Mouse (Mus musculus) midbrain, postnatal 0 days (tissue): ENCODE measurements at regions not wholly inside any gene's neighbourhood (a gene's known extent, or its start where the extent isn't known, plus 50 kb on each side); places are given as distances from the start of the nearest gene placed in this dataset.

Source experiments
- ATAC-seq: fragments of 200-750 bp; cut with Nextera tagmentation; 2 replicates; pipeline ENCODE4 v1.8.0; 2017; ENCODE audit warnings: moderate number of reproducible peaks, mild to moderate bottlenecking, moderate TSS enrichment, moderate library complexity; ENCODE audit not compliant: low FRiP score
- DNase-seq: peaks from one replicate; pipeline ENCODE4 v3.0.0-alpha.2; 2015; ENCODE audit warnings: low spot score
- H3K27ac ChIP-seq: fragments of 300-500 bp; sonication (generic); 2 replicates; pipeline ENCODE4 v1.5.1; 2014; ENCODE audit warnings: low read depth, mild to moderate bottlenecking, low read length, mixed read lengths
- H3K27me3 ChIP-seq: fragments of 300-500 bp; sonication (generic); 2 replicates; pipeline ENCODE4 v1.6.1; 2014; ENCODE audit warnings: low read length, control low read depth, mixed read lengths; ENCODE audit not compliant: insufficient read depth
- H3K36me3 ChIP-seq: fragments of 300-500 bp; sonication (generic); 2 replicates; pipeline ENCODE4 v1.6.1; 2014; ENCODE audit warnings: low read length, control low read depth, mixed read lengths; ENCODE audit not compliant: insufficient read depth
- H3K4me1 ChIP-seq: fragments of 300-500 bp; sonication (generic); 2 replicates; pipeline ENCODE4 v1.6.1; 2014; ENCODE audit warnings: mild to moderate bottlenecking, control low read depth, antibody characterized with exemption, low read length, mixed read lengths; ENCODE audit not compliant: insufficient read depth
- H3K4me2 ChIP-seq: fragments of 300-500 bp; sonication (generic); 2 replicates; pipeline ENCODE4 v1.6.1; 2014; ENCODE audit warnings: low read depth, mild to moderate bottlenecking, low read length, mixed read lengths; ENCODE audit not compliant: poor library complexity, severe bottlenecking
- H3K4me3 ChIP-seq: fragments of 300-500 bp; sonication (generic); 2 replicates; pipeline ENCODE4 v1.5.1; 2014; ENCODE audit warnings: low read depth, mild to moderate bottlenecking, low read length, moderate library complexity
- H3K9ac ChIP-seq: fragments of 300-500 bp; sonication (generic); replicated peaks from 2 replicates; pipeline ENCODE4 v1.6.1; 2014; ENCODE audit warnings: mild to moderate bottlenecking, low read length, moderate library complexity, mixed read lengths; ENCODE audit not compliant: poor library complexity, severe bottlenecking
- H3K9me3 ChIP-seq: fragments of 300-500 bp; sonication (generic); 2 replicates; pipeline ENCODE4 v1.6.1; 2016; ENCODE audit warnings: low read length, control low read depth
- CTCF ChIP-seq: IDR thresholded peaks from 2 replicates; pipeline ENCODE4 v1.5.1; 2016; ENCODE audit warnings: antibody characterized with exemption, mild to moderate bottlenecking
- WGBS: fragments of 180-500 bp; shearing (Covaris S2); extraction: QIAGEN DNeasy Blood & Tissue Kit; methylation state at CpG from one replicate; pipeline ENCODE4 v1.1.7; 2014; 5-methylcytosine and 5-hydroxymethylcytosine counted together

DNA sequence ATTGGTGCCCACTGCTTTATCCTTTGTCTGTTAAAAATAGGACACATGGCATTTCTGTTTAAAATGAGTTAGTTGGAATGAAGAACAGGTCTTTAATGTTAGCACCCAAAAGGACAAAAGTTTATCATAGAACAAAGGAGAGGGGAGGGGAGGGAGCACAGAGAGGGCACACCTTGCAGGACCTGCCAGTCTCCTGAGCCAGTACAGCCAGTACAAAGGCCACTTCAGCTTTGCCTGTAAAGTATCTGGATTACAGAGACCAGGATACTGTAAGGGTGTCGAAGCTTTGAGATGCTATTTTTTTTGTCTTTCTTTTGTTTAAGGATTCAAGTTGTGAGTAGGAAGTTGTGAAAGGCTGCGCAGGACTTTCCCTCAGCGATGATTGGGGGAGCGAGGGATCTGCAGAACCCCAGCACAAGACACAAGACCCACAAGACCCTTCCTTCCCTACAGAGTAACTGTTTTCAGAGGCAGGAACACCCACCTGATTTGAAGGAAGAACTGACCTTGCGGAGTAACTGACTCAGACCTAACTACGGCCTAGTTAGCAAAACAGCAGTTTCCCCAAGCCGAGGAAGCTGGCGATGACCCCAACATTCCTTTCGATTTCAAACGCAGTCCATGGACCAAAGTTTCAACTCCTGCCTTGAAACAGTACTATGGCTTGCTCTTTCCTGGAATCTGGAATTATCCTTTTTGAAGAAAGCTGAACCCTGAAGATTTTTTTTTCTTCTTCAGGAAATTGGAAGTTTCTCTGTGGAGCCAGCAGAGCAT is 178.1 kb downstream of the Efnb2 start:
- no peaks in the 10 kb centered on the region for H3K36me3 ChIP-seq
- TF ChIP-seq CTCF: no peak
- H3K27ac ChIP-seq: no peak overlapping the region
- WGBS: 83% methylated on average over 10 of the region's 10 CpGs
- H3K9me3 ChIP-seq: no peaks in the 10 kb centered on the region
- H3K4me2 ChIP-seq: no peak overlapping the region
- H3K9ac ChIP-seq: no peak overlapping the region
- ATAC-seq: no peak
- no peak overlapping the region for H3K4me3 ChIP-seq
- H3K4me1 ChIP-seq: peaks cover 1% of the 10 kb centered on the region; the same call in 1 of the 2 replicates
- DNase-seq: no peak
- H3K27me3 ChIP-seq: no peaks in the 10 kb centered on the region; the same call in 1 of the 2 replicates

DNA sequence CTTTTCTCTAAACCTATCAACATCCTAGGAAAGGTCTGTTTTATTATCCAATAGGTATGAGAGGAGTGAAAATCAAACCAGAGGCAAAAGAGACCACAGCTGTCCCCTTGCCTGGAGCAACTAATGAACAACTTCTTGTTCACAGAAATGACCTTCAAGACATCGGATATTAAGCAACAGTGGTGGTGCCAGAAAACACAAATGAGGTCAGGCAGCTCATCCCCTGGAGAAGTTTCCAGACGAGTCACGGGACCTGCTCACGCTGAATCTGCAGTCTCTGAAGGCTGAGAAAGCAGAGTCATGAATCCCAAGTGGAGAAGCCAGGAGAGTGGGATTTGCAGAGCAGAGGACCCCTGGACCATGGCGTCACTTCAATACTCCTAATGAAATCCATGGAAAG is 183.6 kb downstream of the Efnb2 start:
- Histone ChIP-seq H3K27ac (no peak overlapping the region), H3K9ac (no peak overlapping the region), H3K27me3 (no peaks in the 10 kb centered on the region), H3K4me2 (no peak overlapping the region), H3K36me3 (no peaks in the 10 kb centered on the region), H3K9me3 (no peaks in the 10 kb centered on the region), H3K4me1 (no peaks in the 10 kb centered on the region), H3K4me3 (no peak overlapping the region)
- DNase-seq: no peak
- no peak for ATAC-seq
- TF ChIP-seq CTCF: no peak
- WGBS: 78% methylated on average over 5 of the region's 5 CpGs

DNA sequence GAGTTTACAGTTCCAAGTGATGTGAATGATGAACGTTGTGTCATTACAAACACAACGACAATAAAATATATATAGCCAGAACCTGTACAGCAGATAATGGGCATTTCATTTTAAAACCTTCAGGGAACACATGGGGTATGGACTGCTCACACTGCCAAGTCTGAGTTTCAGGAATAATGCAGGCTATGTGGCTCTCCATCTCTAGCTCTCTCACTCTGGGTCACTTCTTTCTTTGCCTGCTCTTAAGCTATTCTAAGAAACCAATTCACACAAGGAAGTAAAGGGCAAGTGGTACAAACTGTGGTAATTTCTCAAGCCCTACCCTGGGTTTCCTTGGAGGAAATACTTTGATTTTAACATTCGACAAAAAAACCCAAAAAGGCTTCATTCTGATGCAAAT is 192.5 kb downstream of the Efnb2 start:
- DNase-seq (no peak), ATAC-seq (no peak)
- no peak for TF ChIP-seq CTCF
- no peaks in the 10 kb centered on the region for H3K9me3 ChIP-seq
- no peaks in the 10 kb centered on the region for H3K36me3 ChIP-seq
- H3K9ac ChIP-seq: no peak overlapping the region
- H3K4me1 ChIP-seq: no peaks in the 10 kb centered on the region
- WGBS: 69% methylated on average over 3 of the region's 3 CpGs
- H3K27ac ChIP-seq: no peak overlapping the region
- H3K27me3 ChIP-seq: no peaks in the 10 kb centered on the region
- H3K4me2 ChIP-seq: no peak overlapping the region
- no peak overlapping the region for H3K4me3 ChIP-seq

DNA sequence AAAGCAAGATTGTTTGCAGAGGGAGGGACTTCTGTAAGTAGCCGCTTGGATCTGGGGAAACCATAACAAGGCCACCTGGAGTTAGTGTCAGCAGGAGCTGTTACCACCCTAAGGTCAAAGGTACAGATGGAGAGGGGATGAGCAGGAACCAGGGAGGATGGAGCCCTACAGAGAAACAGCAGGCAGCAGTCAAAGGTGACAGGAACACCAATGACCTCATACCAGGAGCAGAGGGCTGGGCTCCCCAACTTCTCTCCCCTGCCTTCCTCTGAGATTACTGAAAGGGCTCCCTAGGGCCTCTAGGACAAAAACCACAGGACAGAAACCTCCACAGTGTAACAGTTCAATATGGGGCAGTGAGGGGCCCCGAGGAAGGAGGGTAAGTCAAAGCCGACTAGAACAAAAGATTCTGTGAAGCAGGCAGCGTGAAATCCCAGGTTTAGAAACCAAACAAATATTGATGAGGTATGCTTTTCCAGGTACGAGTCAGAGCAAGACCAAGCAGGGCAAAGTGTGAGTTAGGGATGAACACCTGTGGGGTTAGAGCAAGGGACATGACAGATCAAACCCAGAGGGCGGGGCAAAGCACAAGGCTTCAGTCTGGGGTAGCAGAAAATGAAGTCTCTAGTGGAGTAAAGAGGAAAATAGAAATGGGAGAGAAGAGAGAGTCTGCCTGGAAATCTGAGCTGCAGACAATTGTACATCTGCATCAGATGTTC is 194.4 kb downstream of the Efnb2 start:
- DNase-seq (no peak), ATAC-seq (no peak)
- no peaks in the 10 kb centered on the region for H3K36me3 ChIP-seq
- H3K27ac ChIP-seq: no peak overlapping the region
- no peaks in the 10 kb centered on the region for H3K9me3 ChIP-seq
- H3K9ac ChIP-seq: no peak overlapping the region
- TF ChIP-seq CTCF: no peak
- no peak overlapping the region for H3K4me3 ChIP-seq
- no peaks in the 10 kb centered on the region for H3K4me1 ChIP-seq
- WGBS: 16% methylated on average over 6 of the region's 6 CpGs
- no peak overlapping the region for H3K4me2 ChIP-seq
- H3K27me3 ChIP-seq: no peaks in the 10 kb centered on the region

DNA sequence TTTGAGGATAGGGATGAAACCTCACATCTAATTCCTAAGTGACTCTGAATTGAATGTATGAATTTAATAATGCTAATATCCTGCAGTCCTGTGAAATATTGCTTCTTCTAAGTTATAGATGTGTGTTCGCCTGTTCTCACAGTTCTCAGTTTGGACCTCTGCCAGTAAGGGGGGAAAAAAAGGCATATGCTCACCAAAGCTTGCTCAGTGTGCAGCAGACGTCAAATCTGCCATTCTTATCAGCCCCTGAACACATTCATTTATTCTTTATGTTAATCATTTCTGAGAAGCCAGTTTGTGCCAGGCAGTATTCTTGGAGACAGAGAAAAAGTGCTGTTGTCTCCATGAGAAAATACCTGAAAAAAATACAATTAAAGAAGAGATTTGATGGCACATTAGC is 198.6 kb downstream of the Efnb2 start:
- TF ChIP-seq CTCF: no peak
- no peaks in the 10 kb centered on the region for H3K4me1 ChIP-seq
- DNase-seq (peak; percentile 26), ATAC-seq (no peak)
- no peaks in the 10 kb centered on the region for H3K9me3 ChIP-seq
- no peak overlapping the region for H3K9ac ChIP-seq
- no peak overlapping the region for H3K4me2 ChIP-seq
- H3K27me3 ChIP-seq: no peaks in the 10 kb centered on the region
- no peak overlapping the region for H3K27ac ChIP-seq
- H3K36me3 ChIP-seq: no peaks in the 10 kb centered on the region
- H3K4me3 ChIP-seq: no peak overlapping the region
- WGBS: 41% methylated on average over 2 of the region's 2 CpGs

DNA sequence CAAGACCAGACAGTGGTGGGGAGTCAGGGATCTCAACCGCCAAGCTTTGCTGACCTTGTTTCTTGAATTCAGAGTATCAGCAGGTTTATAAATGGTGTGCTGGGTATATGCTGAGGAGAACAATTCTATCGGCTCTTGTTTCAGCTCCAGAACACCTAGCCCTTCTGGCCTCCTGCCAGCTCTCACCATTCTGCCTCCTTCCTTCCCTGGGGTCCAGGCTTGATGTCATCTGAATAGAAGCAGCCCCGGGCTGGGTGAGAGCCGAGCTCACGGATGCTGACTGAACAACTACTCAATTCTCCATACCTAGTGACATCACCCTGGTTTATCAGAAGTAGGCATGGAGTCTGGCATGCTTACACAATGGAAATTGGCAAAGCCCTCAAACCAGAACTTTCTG is 203.5 kb downstream of the Efnb2 start:
- no peak overlapping the region for H3K4me2 ChIP-seq
- no peak overlapping the region for H3K9ac ChIP-seq
- no peak for TF ChIP-seq CTCF
- H3K4me1 ChIP-seq: no peaks in the 10 kb centered on the region
- WGBS: 47% methylated on average over 5 of the region's 5 CpGs
- no peaks in the 10 kb centered on the region for H3K36me3 ChIP-seq
- ATAC-seq (no peak), DNase-seq (no peak)
- H3K4me3 ChIP-seq: no peak overlapping the region
- no peak overlapping the region for H3K27ac ChIP-seq
- H3K27me3 ChIP-seq: no peaks in the 10 kb centered on the region
- H3K9me3 ChIP-seq: no peaks in the 10 kb centered on the region
